Mouse (Mus musculus): ENCODE measurements around the gene Cfap298.

Cfap298 gene

GRCm38 (mm10) chr16:90911766-90912165 is 23.1 kb downstream of the Cfap298 start:
- DNase-seq (ENCODE audit: low spot score in 2 of 2), result no peak

- DNase-seq (ENCODE audit: low spot score in 2 of 2), result no peak
Measured at GRCm38 (mm10) chr16:90910855-90911533, 23.9 kb downstream of the Cfap298 start.

GRCm38 (mm10) chr16:90907250-90907649 is 27.7 kb downstream of the Cfap298 start:
- DNase-seq (ENCODE audit: low spot score in 2 of 2), result no peak

- DNase-seq (ENCODE audit: low spot score in 2 of 2), result no peak
Measured at GRCm38 (mm10) chr16:90903300-90903699, 31.6 kb downstream of the Cfap298 start.

- no peak for DNase-seq (ENCODE audit: low spot score in 2 of 2)
Measured at GRCm38 (mm10) chr16:90901364-90901763, 33.5 kb downstream of the Cfap298 start.

- no peak for DNase-seq (ENCODE audit: low spot score in 2 of 2)
Measured at GRCm38 (mm10) chr16:90899498-90899897, 35.4 kb downstream of the Cfap298 start.

- no peak for DNase-seq (ENCODE audit: low spot score in 2 of 2)
Measured at GRCm38 (mm10) chr16:90897651-90898050, 37.3 kb downstream of the Cfap298 start.

- no peak for DNase-seq (ENCODE audit: low spot score in 2 of 2)
Measured at GRCm38 (mm10) chr16:90893792-90894191, 41.1 kb downstream of the Cfap298 start.

- no peak for DNase-seq (ENCODE audit: low spot score in 2 of 2)
Measured at GRCm38 (mm10) chr16:90893019-90893418, 41.9 kb downstream of the Cfap298 start.

GRCm38 (mm10) chr16:90892081-90892480 is 42.8 kb downstream of the Cfap298 start:
- DNase-seq (ENCODE audit: low spot score in 2 of 2), result no peak

- no peak for DNase-seq (ENCODE audit: low spot score in 2 of 2)
Measured at GRCm38 (mm10) chr16:90891601-90892000, 43.3 kb downstream of the Cfap298 start.

- no peak for DNase-seq (ENCODE audit: low spot score in 2 of 2)
Measured at GRCm38 (mm10) chr16:90890683-90891082, 44.2 kb downstream of the Cfap298 start.

GRCm38 (mm10) chr16:90885781-90886565 is 48.9 kb downstream of the Cfap298 start:
- DNase-seq (ENCODE audit: low spot score in 2 of 2), result no peak

- DNase-seq (ENCODE audit: low spot score in 2 of 2), result no peak
Measured at GRCm38 (mm10) chr16:90885351-90885750, 49.6 kb downstream of the Cfap298 start.

- DNase-seq (ENCODE audit: low spot score in 2 of 2), result no peak
Measured at GRCm38 (mm10) chr16:90882501-90882977, 52.4 kb downstream of the Cfap298 start.

- no peak for DNase-seq (ENCODE audit: low spot score in 2 of 2)
Measured at GRCm38 (mm10) chr16:90878135-90878860, 56.6 kb downstream of the Cfap298 start.
